Mouse (Mus musculus): Measurements from ENCODE around the gene Smim14. TPM values are rescaled to one million over a fixed set of nuclear protein-coding genes. Genes with fewer than 3 reads are reported as not detected.
"Not testable (repeated sequence)": the region's sequence is repeated elsewhere in the genome, so short reads cannot be mapped to it uniquely, and the experiment has no call there.

Smim14 gene
- polyA plus RNA-seq, 1 experiment from 2014 or later = 45.8 TPM

DNA sequence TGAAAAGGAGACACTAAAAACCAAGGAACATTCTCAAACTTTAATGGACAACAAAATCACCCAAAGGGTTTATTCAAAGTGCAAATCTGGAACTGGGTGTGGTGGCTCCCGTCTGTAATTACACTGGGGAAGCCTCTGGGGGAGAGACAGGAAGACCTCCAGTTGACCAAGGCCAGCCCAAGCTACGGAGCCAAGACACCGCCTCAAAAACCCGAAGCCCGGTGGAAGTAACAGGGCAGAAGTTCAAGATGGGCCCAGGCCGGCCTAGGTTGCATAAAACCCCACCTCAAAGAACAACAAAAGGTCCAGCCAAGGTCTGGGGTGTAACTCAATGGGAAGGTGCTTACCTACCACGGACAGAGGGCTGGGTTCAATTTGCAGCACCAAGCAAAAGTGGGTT, 48.3 kb downstream of the Smim14 start:
- Histone ChIP-seq H3K27ac (replicated peaks) (no peak overlapping the region), H3K4me2 (no peak overlapping the region)
- 63% methylated on average over 7 of the region's 7 CpGs for WGBS (ENCODE audit: insufficient replicate concordance)

DNA sequence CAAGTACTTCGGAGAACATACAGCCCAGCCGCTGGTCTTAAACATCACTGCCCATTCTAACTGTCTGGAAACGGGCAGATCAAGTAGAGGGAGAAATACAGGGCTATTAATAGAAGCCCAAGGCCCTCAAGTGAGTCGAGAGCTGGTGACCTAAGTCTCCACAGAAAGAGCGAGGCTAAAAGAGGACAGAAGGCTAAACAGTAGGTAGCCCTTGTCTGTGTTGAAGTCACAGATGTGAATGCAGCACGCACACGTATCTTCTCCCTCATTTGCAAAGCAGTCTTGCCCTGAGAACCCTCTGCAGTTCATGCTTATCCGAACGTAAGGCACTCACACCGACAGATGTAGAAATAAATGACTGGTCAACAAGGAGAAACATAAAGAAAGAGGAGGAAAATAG, 49.6 kb downstream of the Smim14 start:
- Histone ChIP-seq H3K4me2 (no peak overlapping the region), H3K4me3 (replicated peaks) (no peak overlapping the region), H3K9ac (no peak overlapping the region), H3K4me1 (replicated peaks) (peaks cover 33% of the 10 kb centered on the region), H3K27ac (replicated peaks) (no peak overlapping the region), H3K9me3 (replicated peaks) (no peaks in the 10 kb centered on the region), H3K36me3 (replicated peaks) (no peaks in the 10 kb centered on the region), H3K27me3 (peaks cover 17% of the 10 kb centered on the region)
- no peak for ATAC-seq (ENCODE audit: insufficient read depth)
- 69% methylated on average over 10 of the region's 10 CpGs for WGBS (ENCODE audit: insufficient replicate concordance)

More for the DNA sequence above, 48.3 kb downstream of the Smim14 start:
- no peak for ATAC-seq (ENCODE audit: insufficient read depth)
- Histone ChIP-seq H3K27me3 (peaks cover 17% of the 10 kb centered on the region), H3K4me1 (replicated peaks) (peaks cover 36% of the 10 kb centered on the region), H3K9me3 (replicated peaks) (no peaks in the 10 kb centered on the region), H3K9ac (no peak overlapping the region), H3K36me3 (replicated peaks) (no peaks in the 10 kb centered on the region), H3K4me3 (replicated peaks) (no peak overlapping the region)

DNA sequence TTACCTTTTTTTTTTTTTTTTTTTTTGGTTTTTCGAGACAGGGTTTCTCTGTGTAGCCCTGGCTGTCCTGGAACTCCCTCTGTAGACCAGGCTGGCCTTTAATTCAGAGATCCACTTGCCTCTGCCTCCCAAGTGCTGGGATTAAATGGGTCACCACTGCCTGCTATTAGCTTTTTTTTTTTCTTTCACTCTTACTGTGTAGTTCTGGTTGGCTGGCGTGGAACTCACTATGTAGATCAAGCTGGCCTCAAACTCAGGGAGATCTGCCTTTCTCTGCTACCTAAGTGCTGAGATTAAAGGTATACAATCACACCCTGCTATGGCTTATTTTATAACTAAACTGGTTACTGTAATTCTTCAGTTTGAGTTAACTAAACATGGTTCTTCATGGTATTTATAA, 50.5 kb downstream of the Smim14 start:
- Histone ChIP-seq H3K36me3 (replicated peaks) (no peaks in the 10 kb centered on the region), H3K4me1 (replicated peaks) (peaks cover 27% of the 10 kb centered on the region), H3K9ac (no peak overlapping the region), H3K9me3 (replicated peaks) (no peaks in the 10 kb centered on the region), H3K4me2 (no peak overlapping the region), H3K27me3 (peaks cover 12% of the 10 kb centered on the region), H3K27ac (replicated peaks) (0 out of 2 replicates have a peak overlapping the region, but pooled peaks have one; percentile 19), H3K4me3 (replicated peaks) (no peak overlapping the region)
- ATAC-seq (ENCODE audit: insufficient read depth) = no peak
- WGBS (ENCODE audit: insufficient replicate concordance) = 59% methylated on average over 2 of the region's 2 CpGs

DNA sequence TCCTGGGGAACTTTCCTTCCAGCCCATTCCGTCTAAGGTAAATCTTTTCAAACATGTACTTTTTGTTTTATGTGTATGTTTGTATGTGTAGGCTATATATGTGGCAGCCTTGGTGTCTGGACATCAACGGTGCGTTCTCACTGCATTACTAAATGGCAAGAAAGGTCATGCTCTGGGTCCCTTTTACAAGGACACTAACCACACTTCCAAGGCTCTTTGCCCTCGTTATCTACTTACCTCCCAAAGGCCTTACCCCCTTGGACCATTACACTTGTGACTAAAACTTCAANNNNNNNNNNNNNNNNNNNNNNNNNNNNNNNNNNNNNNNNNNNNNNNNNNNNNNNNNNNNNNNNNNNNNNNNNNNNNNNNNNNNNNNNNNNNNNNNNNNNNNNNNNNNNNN, 54.0 kb downstream of the Smim14 start:
- H3K27me3 ChIP-seq = no peaks in the 10 kb centered on the region
- no peaks in the 10 kb centered on the region for H3K9me3 ChIP-seq (replicated peaks)
- no peak overlapping the region for H3K4me2 ChIP-seq
- no peak overlapping the region for H3K4me3 ChIP-seq (replicated peaks)
- H3K36me3 ChIP-seq (replicated peaks) = no peaks in the 10 kb centered on the region
- H3K4me1 ChIP-seq (replicated peaks) = peaks cover 32% of the 10 kb centered on the region
- H3K9ac ChIP-seq = no peak overlapping the region
- H3K27ac ChIP-seq (replicated peaks) = no peak overlapping the region
- no peak for ATAC-seq (ENCODE audit: insufficient read depth)
- 72% methylated on average over 4 of the region's 4 CpGs for WGBS (ENCODE audit: insufficient replicate concordance)

DNA sequence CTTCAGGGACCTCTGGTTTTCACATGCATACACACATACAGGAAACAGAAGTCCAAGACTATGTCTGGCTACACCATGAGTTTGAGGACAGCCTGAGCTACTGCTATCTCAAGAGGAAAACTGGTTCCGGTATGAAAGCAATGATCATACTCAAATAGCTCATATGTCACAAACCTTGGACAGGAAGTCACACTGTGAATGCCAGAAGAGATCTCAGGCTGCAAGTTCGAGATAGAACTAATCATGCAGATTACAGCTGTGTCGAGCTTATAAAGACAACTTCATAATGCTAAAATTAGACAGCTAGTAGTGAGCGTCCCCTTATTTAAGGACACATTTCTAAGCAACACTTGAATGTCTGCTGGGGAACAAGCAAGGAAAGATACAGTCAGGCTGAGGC, 56.5 kb downstream of the Smim14 start:
- Histone ChIP-seq H3K9me3 (replicated peaks) (no peaks in the 10 kb centered on the region), H3K27me3 (no peaks in the 10 kb centered on the region), H3K27ac (replicated peaks) (0 out of 2 replicates have a peak overlapping the region, but pooled peaks have one; percentile 4), H3K36me3 (replicated peaks) (no peaks in the 10 kb centered on the region), H3K4me2 (no peak overlapping the region), H3K4me3 (replicated peaks) (no peak overlapping the region), H3K9ac (no peak overlapping the region), H3K4me1 (replicated peaks) (peaks cover 47% of the 10 kb centered on the region)
- ATAC-seq (ENCODE audit: insufficient read depth) = peak; percentile 11; the same call in 1 of the 2 replicates
- WGBS (ENCODE audit: insufficient replicate concordance) = 9% methylated on average over 4 of the region's 4 CpGs

DNA sequence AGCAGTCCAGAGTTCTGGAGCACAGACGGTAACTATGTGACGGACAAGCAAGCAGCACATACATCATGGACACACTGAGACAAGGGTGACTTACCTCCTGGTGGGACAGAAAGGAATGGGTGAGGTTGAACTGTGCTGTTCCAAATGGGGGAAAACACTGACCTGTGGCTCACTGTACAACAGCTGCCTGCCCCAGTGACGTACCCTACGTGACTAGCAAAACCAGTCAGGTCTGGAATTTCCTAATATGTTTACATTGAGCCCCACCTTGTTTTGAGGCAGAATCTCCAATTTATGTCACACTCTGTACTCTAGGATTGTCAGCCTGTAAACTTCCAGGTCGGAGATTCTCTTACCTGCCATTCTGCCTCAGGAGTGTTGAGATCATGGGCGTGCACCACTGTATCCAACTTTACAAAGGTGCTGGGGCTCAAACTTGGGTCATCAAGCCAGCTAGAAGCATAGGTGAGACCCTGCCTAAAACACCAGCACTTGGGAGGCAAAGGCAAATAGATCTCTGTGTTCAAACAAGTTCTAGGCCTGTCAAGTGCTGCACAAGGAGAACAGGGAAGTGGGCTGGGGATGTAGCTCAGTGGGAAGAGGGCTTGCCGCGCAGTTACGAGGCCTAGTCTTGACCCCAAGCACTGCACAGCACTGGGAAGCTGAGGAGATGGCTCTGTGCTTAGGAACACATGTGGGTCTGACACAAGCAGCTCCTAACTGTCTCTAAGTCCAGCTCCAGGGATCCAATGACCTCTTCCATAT, 57.1 kb downstream of the Smim14 start:
- Histone ChIP-seq H3K4me1 (replicated peaks) (peaks cover 52% of the 10 kb centered on the region), H3K9me3 (replicated peaks) (no peaks in the 10 kb centered on the region), H3K4me2 (no peak overlapping the region), H3K27ac (replicated peaks) (0 out of 2 replicates have a peak overlapping the region, but pooled peaks have one; percentile 4), H3K27me3 (no peaks in the 10 kb centered on the region), H3K36me3 (replicated peaks) (no peaks in the 10 kb centered on the region), H3K4me3 (replicated peaks) (no peak overlapping the region), H3K9ac (no peak overlapping the region)
- 71% methylated on average over 9 of the region's 9 CpGs for WGBS (ENCODE audit: insufficient replicate concordance)
- peak; percentile 32; the same call in 1 of the 2 replicates for ATAC-seq (ENCODE audit: insufficient read depth)

DNA sequence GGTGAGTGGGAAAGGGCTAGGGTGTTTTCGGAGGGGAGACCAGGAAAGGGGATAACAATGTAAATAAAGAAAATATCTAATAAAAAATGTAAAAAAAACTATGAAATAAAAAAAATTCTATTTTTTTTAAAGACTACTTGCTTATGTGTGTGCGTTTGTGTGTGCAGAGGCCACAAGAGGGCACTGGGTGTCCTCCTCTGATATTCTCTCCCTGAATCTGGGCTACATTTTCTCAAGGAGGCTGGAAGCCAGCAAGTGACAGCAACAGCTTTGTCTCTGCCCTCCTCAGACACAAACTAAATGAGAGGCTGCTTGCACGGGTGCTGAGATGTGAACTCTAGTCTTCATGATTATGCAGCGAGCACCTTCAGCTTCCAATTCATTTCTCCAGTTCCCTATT, 58.8 kb downstream of the Smim14 start:
- no peak overlapping the region for H3K4me2 ChIP-seq
- no peak overlapping the region for H3K4me3 ChIP-seq (replicated peaks)
- no peak for ATAC-seq (ENCODE audit: insufficient read depth)
- 54% methylated on average over 4 of the region's 4 CpGs for WGBS (ENCODE audit: insufficient replicate concordance)
- H3K27me3 ChIP-seq = no peaks in the 10 kb centered on the region
- H3K36me3 ChIP-seq (replicated peaks) = no peaks in the 10 kb centered on the region
- H3K9me3 ChIP-seq (replicated peaks) = no peaks in the 10 kb centered on the region
- peaks cover 43% of the 10 kb centered on the region for H3K4me1 ChIP-seq (replicated peaks)
- no peak overlapping the region for H3K9ac ChIP-seq
- peak overlapping the region; percentile 16; the same call in 1 of the 2 replicates for H3K27ac ChIP-seq (replicated peaks)

DNA sequence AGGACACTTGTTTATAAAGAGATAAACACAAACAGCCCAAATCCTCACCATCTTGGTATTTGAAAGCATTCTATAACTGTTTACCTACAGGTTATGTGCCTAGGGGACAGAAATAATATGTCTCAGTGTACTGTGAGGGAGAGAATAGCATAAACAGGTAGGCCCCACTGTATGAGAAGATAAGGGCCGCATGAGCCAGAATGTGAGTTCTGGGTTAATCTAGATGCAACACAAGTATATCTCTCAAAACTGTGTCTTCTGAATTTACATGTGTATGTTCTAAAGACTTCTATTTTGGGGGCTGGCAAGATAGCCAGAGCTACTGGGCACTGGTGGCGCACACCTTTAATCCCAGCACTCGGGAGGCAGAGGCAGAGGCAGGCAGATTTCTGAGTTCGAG, 60.2 kb downstream of the Smim14 start:
- not testable (repeated sequence) for H3K4me3 ChIP-seq (replicated peaks); H3K4me2 ChIP-seq; H3K9ac ChIP-seq; H3K9me3 ChIP-seq (replicated peaks); H3K27me3 ChIP-seq; H3K36me3 ChIP-seq (replicated peaks)
- H3K27ac ChIP-seq (replicated peaks) = 0 out of 2 replicates have a peak overlapping the region, but pooled peaks have one; percentile 72
- peak; percentile 77 for ATAC-seq (ENCODE audit: insufficient read depth)
- 47% methylated on average over 4 of the region's 4 CpGs for WGBS (ENCODE audit: insufficient replicate concordance)
- peaks cover 43% of the 10 kb centered on the region for H3K4me1 ChIP-seq (replicated peaks)

DNA sequence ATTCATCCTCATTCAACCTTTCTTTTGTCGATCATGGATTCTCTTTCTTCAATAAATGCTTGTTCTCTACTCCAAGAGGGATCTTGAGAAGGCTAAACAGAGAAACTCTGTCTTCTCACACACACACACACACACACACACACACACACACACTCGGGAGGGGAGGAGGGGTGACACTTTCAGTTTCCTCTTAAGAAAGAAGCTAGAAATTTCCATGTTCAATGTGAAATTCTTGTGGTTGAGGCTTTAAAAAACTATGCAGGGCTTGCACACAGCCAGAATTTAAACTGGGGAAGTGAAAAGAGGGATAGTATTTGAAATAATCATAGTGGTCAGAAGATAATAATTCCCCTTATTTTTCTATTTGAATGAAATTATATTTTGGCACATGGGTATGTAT, 61.2 kb downstream of the Smim14 start:
- H3K4me3 ChIP-seq (replicated peaks) = no peak overlapping the region
- H3K9ac ChIP-seq = no peak overlapping the region
- H3K36me3 ChIP-seq (replicated peaks) = no peaks in the 10 kb centered on the region
- WGBS (ENCODE audit: insufficient replicate concordance) = 25% methylated on average over 2 of the region's 2 CpGs
- H3K9me3 ChIP-seq (replicated peaks) = no peaks in the 10 kb centered on the region
- H3K27ac ChIP-seq (replicated peaks) = 0 out of 2 replicates have a peak overlapping the region, but pooled peaks have one; percentile 72
- peaks cover 41% of the 10 kb centered on the region for H3K4me1 ChIP-seq (replicated peaks)
- H3K27me3 ChIP-seq = no peaks in the 10 kb centered on the region
- ATAC-seq (ENCODE audit: insufficient read depth) = no peak
- H3K4me2 ChIP-seq = no peak overlapping the region

DNA sequence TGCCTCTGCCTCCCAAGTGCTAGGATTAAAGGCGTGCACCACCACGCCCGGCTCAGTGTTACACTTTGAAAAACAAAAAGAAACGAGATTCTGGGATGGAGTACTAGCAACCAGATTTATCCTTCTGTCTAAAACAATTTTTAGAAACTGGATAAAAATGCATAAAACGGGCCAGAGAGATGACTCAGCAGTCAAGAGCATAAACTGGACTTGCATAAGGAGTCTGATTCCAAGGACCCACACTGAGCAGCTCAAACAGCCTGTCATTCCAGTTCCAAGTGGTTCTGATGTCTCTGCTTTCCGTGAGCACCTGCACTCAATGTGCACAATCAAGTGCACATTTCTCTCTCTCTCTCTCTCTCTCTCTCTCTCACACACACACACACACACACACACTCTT, 67.2 kb downstream of the Smim14 start:
- H3K36me3 ChIP-seq (replicated peaks) = peaks cover 16% of the 10 kb centered on the region
- no peak overlapping the region for H3K4me2 ChIP-seq
- no peaks in the 10 kb centered on the region for H3K9me3 ChIP-seq (replicated peaks)
- no peaks in the 10 kb centered on the region for H3K27me3 ChIP-seq
- 70% methylated on average over 6 of the region's 6 CpGs for WGBS (ENCODE audit: insufficient replicate concordance)
- H3K27ac ChIP-seq (replicated peaks) = no peak overlapping the region
- no peak overlapping the region for H3K4me3 ChIP-seq (replicated peaks)
- H3K4me1 ChIP-seq (replicated peaks) = no peaks in the 10 kb centered on the region
- no peak overlapping the region for H3K9ac ChIP-seq
- ATAC-seq (ENCODE audit: insufficient read depth) = no peak

DNA sequence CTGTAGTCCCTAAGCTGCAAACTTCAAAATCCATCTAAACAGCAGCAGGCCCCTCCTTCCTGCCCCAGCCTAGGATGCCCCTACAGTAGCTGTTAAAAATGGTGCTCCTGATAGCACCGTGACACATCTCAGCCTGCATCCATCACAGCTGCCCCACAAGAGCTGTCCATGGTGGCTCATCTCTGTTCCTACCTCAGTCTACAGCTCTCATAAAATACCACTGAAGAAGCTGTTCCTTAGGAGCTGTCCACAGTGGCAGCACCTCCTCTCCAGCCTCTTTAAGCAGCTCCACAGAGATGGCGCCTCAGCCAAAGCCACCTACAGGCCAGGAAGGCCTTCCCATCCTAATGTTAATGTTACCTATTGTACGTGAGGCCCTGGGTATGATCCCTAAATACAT, 70.1 kb downstream of the Smim14 start:
- no peak for ATAC-seq (ENCODE audit: insufficient read depth)
- H3K36me3 ChIP-seq (replicated peaks) = peaks cover 16% of the 10 kb centered on the region
- no peak overlapping the region for H3K4me2 ChIP-seq
- H3K27ac ChIP-seq (replicated peaks) = no peak overlapping the region
- H3K9ac ChIP-seq = no peak overlapping the region
- no peaks in the 10 kb centered on the region for H3K9me3 ChIP-seq (replicated peaks)
- no peaks in the 10 kb centered on the region for H3K27me3 ChIP-seq
- 67% methylated on average over 3 of the region's 3 CpGs for WGBS (ENCODE audit: insufficient replicate concordance)
- H3K4me1 ChIP-seq (replicated peaks) = no peaks in the 10 kb centered on the region
- no peak overlapping the region for H3K4me3 ChIP-seq (replicated peaks)

DNA sequence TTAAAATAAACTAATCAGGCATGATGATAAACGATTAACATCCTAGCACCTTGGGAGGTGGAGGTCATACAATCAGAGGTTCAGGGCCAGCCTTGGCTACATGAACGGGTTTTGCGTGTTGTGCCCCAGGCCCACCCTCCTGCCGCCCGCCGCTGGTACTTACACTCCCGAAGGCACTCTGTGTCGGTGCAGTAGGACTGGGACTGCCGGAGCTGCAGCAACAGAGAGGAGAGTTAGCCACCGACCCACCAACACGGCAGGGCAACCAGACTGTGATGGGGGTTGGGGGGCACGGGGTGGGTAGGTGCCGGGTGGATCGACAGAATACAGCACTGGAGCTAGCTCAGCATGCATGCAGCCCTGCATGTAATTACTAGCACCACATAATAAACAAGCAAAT, 76.6 kb downstream of the Smim14 start:
- H3K36me3 ChIP-seq (replicated peaks) = no peaks in the 10 kb centered on the region
- no peak overlapping the region for H3K9ac ChIP-seq
- H3K27ac ChIP-seq (replicated peaks) = no peak overlapping the region
- no peaks in the 10 kb centered on the region for H3K27me3 ChIP-seq
- no peak overlapping the region for H3K4me2 ChIP-seq
- no peak for ATAC-seq (ENCODE audit: insufficient read depth)
- no peaks in the 10 kb centered on the region for H3K4me1 ChIP-seq (replicated peaks)
- WGBS (ENCODE audit: insufficient replicate concordance) = 80% methylated on average over 14 of the region's 14 CpGs
- no peaks in the 10 kb centered on the region for H3K9me3 ChIP-seq (replicated peaks)
- no peak overlapping the region for H3K4me3 ChIP-seq (replicated peaks)
